Mouse (Mus musculus) olfactory bulb, adult 2 months (tissue): ENCODE measurements around the gene Fam102a.

ENCODE experiments used
- CTCF ChIP-seq: fragments of 200-500 bp; IDR thresholded peaks from 2 replicates; pipeline ENCODE4 v1.5.1; 2012; ENCODE audit warnings: low read depth, mild to moderate bottlenecking, low read length, moderate library complexity; ENCODE audit not compliant: insufficient read depth
- POLR2A ChIP-seq: fragments of 200-500 bp; IDR thresholded peaks from 2 replicates; pipeline ENCODE4 v1.6.1; 2012; ENCODE audit warnings: mild to moderate bottlenecking, low read depth, low read length, moderate library complexity; ENCODE audit not compliant: insufficient read depth

DNA sequence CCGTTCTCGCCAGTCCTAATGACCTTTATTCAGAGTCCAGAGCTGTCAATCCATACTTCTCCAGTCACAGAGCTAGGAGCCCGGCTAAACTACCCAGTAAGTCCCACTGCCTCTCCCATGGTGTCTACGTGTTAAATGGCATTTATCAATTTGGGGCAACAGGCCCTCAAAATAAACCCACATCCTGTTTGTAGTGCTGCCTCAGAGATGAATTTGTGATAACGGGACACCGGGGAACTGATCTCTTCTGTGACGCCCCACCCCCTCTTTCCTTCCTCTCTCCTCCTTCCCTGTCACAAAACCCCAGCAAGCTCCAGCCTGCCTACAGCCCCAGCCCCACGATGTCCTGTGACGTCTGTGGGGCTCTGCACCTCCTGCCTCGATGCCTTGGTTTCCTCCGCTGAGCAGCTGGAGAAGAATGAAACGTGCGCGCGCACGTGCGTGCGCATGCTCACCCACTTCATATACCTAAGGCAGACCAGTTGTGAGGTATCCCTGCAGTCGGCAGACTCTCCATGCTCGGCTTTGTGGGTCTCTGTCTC lies 39.9 kb upstream of the Fam102a start:
- TF ChIP-seq CTCF (no peak), POLR2A (no peak)
